Mouse (Mus musculus) ES-Bruce4 (cell line): ENCODE results near the gene Psmc3. TPM values are rescaled to one million over a fixed set of nuclear protein-coding genes. Genes with fewer than 3 reads are reported as not detected.

Source experiments
- H3K27ac ChIP-seq: 2 replicates; pipeline ENCODE4 v1.5.1; 2012; ENCODE audit warnings: low read length, inconsistent platforms; ENCODE audit not compliant: insufficient read depth
- H3K27me3 ChIP-seq: 2 replicates; pipeline ENCODE4 v1.6.1; 2012; ENCODE audit warnings: mild to moderate bottlenecking, low read length, inconsistent platforms; ENCODE audit not compliant: control insufficient read depth, poor library complexity, insufficient read depth, severe bottlenecking
- H3K36me3 ChIP-seq: 2 replicates; pipeline ENCODE4 v1.6.1; 2012; ENCODE audit warnings: inconsistent platforms, mild to moderate bottlenecking, low read length, moderate library complexity; ENCODE audit not compliant: control insufficient read depth, poor library complexity, insufficient read depth, severe bottlenecking
- H3K4me1 ChIP-seq: one replicate; pipeline ENCODE4 v1.8.1; 2011; ENCODE audit warnings: low read length; ENCODE audit not compliant: control insufficient read depth, insufficient read depth
- H3K4me3 ChIP-seq: 2 replicates; pipeline ENCODE4 v1.5.1; 2011; ENCODE audit warnings: low read depth, mild to moderate bottlenecking, low read length
- H3K9ac ChIP-seq: 2 replicates; pipeline ENCODE4 v1.6.1; 2012; ENCODE audit warnings: low read depth, mild to moderate bottlenecking, inconsistent platforms; ENCODE audit not compliant: poor library complexity, severe bottlenecking
- H3K9me3 ChIP-seq: replicated peaks from 2 replicates; pipeline ENCODE4 v1.6.1; 2012; ENCODE audit warnings: mild to moderate bottlenecking, low read length, inconsistent platforms; ENCODE audit not compliant: control insufficient read depth, poor library complexity, insufficient read depth, severe bottlenecking
- CTCF ChIP-seq: IDR thresholded peaks from one replicate; pipeline ENCODE4 v1.8.1; 2011; ENCODE audit warnings: low read depth, low read length
- EP300 ChIP-seq: IDR thresholded peaks from 2 replicates; pipeline ENCODE4 v1.6.1; 2011; ENCODE audit warnings: low read depth, low read length; ENCODE audit not compliant: insufficient read depth
- POLR2A ChIP-seq: IDR thresholded peaks from one replicate; pipeline ENCODE4 v1.8.1; 2011; ENCODE audit warnings: low read length; ENCODE audit not compliant: insufficient read depth
- polyA plus RNA-seq: library from polyadenylated mRNA; stranded (reverse); fragments of >200 nt; gene quantifications from 2 replicates; pipeline ENCODE4 v1.2.4, GENCODE M21; 2011; ENCODE audit warnings: low read depth; ENCODE audit not compliant: missing spikeins, insufficient read depth, insufficient read length

Gene Psmc3
- polyA plus RNA-seq, 1 experiment: 183 TPM

DNA sequence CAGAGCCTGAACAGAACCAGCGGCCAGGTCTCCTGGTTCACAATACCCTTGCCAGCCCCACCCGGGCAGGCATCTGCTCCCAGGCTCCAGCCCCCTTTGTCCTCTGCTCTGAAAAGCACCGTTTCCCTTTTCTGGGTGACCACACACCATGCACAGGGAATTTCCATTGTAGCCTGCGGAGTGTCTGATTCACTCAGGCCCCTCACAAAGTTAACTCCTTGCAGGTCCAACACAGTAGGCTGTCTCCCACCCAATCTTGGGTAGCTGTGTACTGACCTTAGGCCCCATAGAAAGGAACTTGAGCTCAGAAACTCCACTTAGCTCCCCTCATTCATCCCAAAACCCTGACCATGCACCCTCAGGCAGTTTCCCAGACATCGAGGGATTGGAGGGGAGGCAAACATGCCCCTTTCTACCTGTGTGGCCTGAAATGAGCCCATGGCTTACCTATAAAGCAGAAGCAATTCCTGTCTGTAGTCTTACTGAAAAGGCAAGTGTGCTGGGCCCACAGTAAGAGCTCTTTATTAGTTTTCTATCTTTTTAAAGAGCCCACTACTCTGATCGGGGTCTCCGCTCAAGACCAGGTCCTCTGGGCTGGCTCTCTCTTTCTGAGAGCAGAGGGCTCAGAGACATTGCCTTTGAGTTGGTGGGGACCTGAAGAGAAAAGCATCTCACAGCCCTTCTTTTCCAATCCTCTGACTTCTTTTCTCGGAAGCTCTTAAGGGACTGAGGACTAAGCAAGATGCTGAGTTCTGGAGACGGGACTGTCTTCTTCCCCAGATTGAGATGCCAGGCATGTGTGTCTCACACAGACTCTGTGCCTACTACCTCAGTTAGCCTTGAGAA lies 32.8 kb downstream of the Psmc3 start:
- H3K36me3 ChIP-seq: no peaks in the 10 kb centered on the region
- H3K27me3 ChIP-seq: no peaks in the 10 kb centered on the region
- H3K4me1 ChIP-seq: no peaks in the 10 kb centered on the region
- H3K9ac ChIP-seq: no peak overlapping the region
- no peak for TF ChIP-seq EP300
- no peak for TF ChIP-seq CTCF
- TF ChIP-seq POLR2A: no peak
- H3K27ac ChIP-seq: no peak overlapping the region
- H3K9me3 ChIP-seq: no peaks in the 10 kb centered on the region
- H3K4me3 ChIP-seq: no peak overlapping the region

DNA sequence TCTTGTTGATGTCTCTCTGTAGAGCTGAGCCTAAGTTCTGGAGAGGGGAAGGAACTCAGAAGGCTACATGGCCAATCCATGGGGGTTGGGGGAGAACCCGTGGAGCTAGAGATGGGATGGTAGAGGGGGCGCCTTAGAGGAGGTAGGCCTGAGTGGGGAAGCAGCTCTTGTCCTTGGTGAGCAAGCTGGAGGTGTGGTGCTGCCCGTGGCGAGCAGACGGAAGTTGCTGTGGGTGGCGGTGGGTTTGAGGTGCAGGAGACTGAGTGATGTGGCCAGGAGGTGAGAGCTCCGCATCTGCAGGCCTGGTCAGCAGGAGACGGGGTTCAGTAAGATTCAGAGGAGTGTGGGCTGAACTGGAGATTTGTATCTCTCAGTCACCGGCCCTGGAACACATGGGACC lies 33.6 kb downstream of the Psmc3 start:
- Histone ChIP-seq H3K9ac (no peak overlapping the region), H3K4me3 (no peak overlapping the region), H3K27ac (no peak overlapping the region), H3K36me3 (no peaks in the 10 kb centered on the region), H3K4me1 (no peaks in the 10 kb centered on the region), H3K9me3 (no peaks in the 10 kb centered on the region), H3K27me3 (no peaks in the 10 kb centered on the region)
- no peak for TF ChIP-seq CTCF

DNA sequence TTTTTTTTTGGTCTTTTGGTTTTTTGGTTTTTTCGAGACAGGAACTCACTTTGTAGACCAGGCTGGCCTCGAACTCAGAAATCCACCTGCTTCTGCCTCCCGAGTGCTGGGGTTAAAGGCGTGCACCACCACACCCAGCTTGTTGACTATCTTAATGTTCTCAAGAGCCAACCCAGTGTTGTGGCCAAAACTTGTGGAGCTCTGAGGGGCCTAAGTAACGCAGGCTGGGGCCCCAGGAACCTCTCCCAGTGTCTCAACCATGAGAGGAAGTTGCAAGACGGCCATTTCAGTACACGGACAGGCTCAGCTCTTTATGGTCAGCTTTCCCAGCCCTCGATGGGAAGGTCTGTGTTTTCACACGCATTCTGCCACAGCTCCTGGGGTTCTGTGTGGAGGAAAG lies 35.2 kb downstream of the Psmc3 start:
- Histone ChIP-seq H3K27ac (no peak overlapping the region), H3K27me3 (no peaks in the 10 kb centered on the region), H3K4me3 (no peak overlapping the region), H3K9me3 (no peaks in the 10 kb centered on the region), H3K9ac (no peak overlapping the region), H3K4me1 (no peaks in the 10 kb centered on the region), H3K36me3 (no peaks in the 10 kb centered on the region)
- TF ChIP-seq CTCF (no peak), POLR2A (no peak), EP300 (no peak)

DNA sequence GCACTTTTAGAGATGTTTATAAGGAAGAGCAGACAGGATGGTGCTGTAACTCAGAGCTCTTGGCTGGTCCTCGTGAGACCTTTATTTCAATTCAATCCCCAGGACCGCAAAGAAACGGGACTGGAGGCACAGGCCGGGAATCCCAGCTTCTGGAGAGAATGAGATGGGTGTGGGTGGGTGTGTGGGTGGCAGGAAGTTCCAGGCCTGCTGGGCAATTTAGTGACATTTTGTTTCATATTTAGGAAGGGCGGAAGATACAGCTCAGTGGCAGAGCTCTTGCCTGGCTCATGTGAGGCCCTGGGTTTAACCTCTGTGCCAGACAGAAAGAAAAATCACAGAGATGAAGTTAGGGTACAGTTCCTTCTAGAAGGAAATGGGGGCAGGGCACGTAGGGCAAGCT lies 36.4 kb downstream of the Psmc3 start:
- no peak overlapping the region for H3K9ac ChIP-seq
- H3K4me3 ChIP-seq: no peak overlapping the region
- H3K27me3 ChIP-seq: no peaks in the 10 kb centered on the region
- no peaks in the 10 kb centered on the region for H3K9me3 ChIP-seq
- TF ChIP-seq POLR2A (no peak), CTCF (no peak), EP300 (no peak)
- no peaks in the 10 kb centered on the region for H3K4me1 ChIP-seq
- H3K27ac ChIP-seq: no peak overlapping the region
- no peaks in the 10 kb centered on the region for H3K36me3 ChIP-seq

DNA sequence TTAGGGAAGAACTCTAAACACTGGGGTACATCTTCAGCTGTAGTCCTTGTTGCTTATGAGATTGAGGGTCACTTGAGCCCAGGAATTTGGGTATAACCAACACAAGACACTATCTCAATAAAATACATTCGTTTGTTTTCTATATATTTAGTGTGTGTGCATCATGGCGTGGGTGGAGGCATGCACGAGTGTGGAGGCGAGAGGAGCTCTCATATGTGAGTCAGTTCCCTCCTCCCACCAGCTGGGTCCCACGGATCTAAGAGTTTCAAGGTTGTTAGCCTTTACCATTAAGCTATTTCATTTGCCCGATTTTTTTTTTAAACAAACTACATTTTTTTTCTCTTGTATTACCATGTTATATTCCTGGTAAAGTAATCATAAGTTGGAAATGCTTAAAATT lies 37.0 kb downstream of the Psmc3 start:
- H3K9me3 ChIP-seq: no peaks in the 10 kb centered on the region
- H3K9ac ChIP-seq: no peak overlapping the region
- no peaks in the 10 kb centered on the region for H3K4me1 ChIP-seq
- H3K36me3 ChIP-seq: no peaks in the 10 kb centered on the region
- no peaks in the 10 kb centered on the region for H3K27me3 ChIP-seq
- no peak for TF ChIP-seq EP300
- no peak for TF ChIP-seq POLR2A
- no peak for TF ChIP-seq CTCF
- no peak overlapping the region for H3K4me3 ChIP-seq
- H3K27ac ChIP-seq: no peak overlapping the region

DNA sequence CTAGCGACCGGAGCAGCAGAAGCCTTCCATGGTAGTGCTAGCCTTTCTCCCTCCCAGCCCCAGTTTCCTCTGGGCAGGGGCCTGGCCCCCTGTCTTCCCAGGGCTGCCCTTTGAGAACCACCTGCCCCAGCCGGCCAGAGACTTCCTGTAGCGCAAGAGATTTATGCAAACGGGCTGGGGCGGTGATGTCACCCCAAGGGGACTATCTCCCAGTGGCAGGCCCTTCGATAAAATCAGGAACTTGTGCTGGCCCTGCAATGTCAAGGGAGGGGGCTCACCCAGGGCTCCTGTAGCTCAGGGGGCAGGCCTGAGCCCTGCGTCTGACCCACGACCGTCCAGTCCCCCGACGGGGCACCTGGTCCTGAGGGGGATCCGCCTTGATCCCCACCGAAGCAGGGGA lies 42.7 kb downstream of the Psmc3 start:
- H3K27me3 ChIP-seq: no peaks in the 10 kb centered on the region
- H3K9ac ChIP-seq: no peak overlapping the region
- H3K4me3 ChIP-seq: no peak overlapping the region
- H3K27ac ChIP-seq: no peak overlapping the region
- no peaks in the 10 kb centered on the region for H3K9me3 ChIP-seq
- no peaks in the 10 kb centered on the region for H3K36me3 ChIP-seq
- H3K4me1 ChIP-seq: no peaks in the 10 kb centered on the region
- no peak for TF ChIP-seq CTCF
- no peak for TF ChIP-seq POLR2A
- no peak for TF ChIP-seq EP300
